Mouse (Mus musculus): ENCODE results near the gene Cdc42bpb. TPM values are rescaled to one million over a fixed set of nuclear protein-coding genes. Genes with fewer than 3 reads are reported as not detected.

The Cdc42bpb gene
- polyA plus RNA-seq, 1 experiment: not detected

DNA sequence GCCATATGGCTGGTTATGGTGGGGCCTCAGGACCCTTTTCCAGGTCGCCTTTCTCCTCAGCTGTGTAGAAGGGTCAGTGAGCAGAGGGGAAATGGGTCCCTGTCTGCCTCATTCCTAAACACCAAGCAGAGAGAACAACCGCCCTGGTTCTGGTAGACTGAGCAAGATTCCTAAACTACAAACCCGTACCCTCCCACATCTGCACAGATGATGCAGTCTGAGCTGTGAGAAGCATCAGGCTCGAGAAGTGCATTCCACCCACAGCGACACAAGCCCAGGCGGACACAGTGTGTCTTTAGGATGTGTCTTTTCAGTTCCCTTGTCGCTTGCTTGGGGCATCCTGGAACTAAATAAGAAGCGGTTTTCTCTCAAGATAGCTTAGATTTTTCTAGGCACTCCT, 127.4 kb downstream of the Cdc42bpb start:
- no peak for TF ChIP-seq GATA1 (IDR thresholded peaks at IDR 0.05; ENCODE audit: low read length)

DNA sequence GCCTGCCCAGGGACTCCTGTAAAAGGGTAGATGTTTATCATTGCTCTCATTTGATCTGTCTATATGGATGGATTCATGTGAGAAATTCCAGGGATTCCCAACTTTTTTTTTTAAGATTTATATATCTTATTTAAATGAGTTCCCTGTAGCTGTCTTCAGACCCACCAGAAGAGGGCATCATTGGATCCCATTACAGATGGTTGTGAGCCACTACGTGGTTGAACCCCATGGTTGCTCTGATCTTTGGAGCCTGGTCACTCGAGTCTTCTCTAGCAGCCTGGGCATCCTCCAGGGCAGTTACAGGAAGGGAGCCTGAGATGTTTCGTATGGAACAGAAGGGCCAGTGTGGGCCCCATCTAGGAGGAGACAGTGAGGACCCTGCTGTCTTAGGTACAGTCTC, 128.4 kb downstream of the Cdc42bpb start:
- no peak for TF ChIP-seq GATA1 (IDR thresholded peaks at IDR 0.05; ENCODE audit: low read length)

DNA sequence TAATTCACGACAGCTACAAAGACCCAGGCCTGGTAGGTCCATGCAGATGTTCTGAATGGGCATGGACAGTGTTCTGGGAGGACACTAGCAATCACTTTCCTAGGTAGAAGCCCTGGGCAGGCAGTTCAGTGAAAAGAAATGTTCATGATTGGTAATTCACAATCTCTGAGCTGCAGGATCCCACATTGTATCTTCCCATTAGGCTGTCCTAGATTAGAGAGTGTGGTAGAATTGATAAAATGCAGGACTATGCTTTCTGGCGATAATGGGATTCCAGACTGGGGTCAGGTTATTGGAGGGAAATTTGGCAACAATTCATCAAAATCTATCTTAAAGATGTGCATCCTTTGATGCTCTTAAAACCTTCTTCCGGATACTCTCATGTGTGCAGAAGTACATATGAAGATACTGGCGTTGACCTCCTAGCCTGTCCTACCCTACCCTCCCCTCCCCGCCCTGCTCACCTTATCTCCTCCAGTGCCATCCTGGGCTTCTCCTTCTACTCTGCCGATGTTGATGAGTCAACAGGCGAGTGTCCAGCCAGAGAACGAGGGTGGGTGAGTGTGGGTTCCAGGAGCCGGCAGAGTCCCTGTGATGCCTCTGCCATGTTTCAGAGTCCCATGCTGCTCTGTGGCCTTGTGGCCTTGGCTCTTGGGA, 130.6 kb downstream of the Cdc42bpb start:
- TF ChIP-seq GATA1 (IDR thresholded peaks at IDR 0.05; ENCODE audit: low read length): no peak

DNA sequence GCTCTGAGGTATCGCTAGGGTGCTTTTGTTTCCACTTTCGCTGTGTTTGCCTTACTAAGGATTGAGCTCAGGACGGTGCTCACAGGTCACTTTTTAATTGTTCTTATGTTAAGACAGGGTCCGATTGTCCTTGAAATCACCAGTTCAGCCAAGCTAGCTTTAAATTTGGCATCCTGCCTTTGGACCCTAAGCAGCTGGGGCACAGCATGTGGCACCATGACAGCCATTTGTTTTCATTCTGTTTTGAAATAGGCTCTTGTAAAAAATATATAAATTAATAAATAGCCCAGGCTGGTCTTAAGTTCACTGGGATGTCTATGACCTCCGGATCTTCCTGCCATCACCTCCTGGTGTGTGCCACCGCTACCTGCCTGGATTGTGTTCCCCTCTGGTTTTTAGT, 132.4 kb downstream of the Cdc42bpb start:
- TF ChIP-seq GATA1 (IDR thresholded peaks at IDR 0.05; ENCODE audit: low read length): no peak

DNA sequence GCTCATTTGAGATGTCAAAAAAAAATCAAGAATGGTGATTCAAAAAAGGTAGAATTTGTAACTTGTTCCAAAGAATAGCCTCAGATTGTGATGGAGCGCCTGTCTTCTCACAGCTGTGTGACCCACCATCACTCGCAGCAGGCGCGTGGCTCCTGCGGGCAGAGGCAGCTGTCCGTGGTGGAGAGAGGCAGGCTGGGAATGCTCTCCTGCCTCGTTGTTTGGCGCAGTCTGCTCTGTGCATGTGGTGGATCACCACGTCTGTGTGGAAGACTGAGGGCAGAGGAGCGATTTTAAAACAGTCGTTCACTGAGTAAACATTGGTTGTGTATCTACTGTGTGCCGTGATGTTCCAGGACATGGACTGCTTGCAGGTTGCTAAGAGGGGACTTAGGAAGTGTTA, 133.8 kb downstream of the Cdc42bpb start:
- TF ChIP-seq GATA1 (IDR thresholded peaks at IDR 0.05; ENCODE audit: low read length): no peak

Other genes with a start within 250 kb of the Cdc42bpb start
- not detected in 2 replicates for gene Traf3, start 211.3 kb downstream of the Cdc42bpb start, polyA plus RNA-seq (2012)
- gene 4930595D18Rik, start 193.2 kb downstream of the Cdc42bpb start, polyA plus RNA-seq (2012): not detected in 2 replicates
- gene Amn, start 106.6 kb downstream of the Cdc42bpb start, polyA plus RNA-seq (2012): not detected in 2 replicates
- not detected in 2 replicates for gene Lbhd2, start 29.1 kb upstream of the Cdc42bpb start, polyA plus RNA-seq (2012)
- gene Exoc3l4, start 39.3 kb upstream of the Cdc42bpb start, polyA plus RNA-seq (2012): 0.06 and 0.21 TPM in 2 replicates
- gene Tnfaip2, start 64.8 kb upstream of the Cdc42bpb start, polyA plus RNA-seq (2012): 79.9 and 123 TPM in 2 replicates
- not detected in 2 replicates for gene Gm266, start 108.1 kb upstream of the Cdc42bpb start, polyA plus RNA-seq (2012)
- gene Eif5, start 160.3 kb upstream of the Cdc42bpb start, polyA plus RNA-seq (2012): 115 and 186 TPM in 2 replicates
- gene Mark3, start 196.8 kb upstream of the Cdc42bpb start, polyA plus RNA-seq (2012): 22.2 and 22.6 TPM in 2 replicates

Measured in G1E-ER4 (cell line).